Mouse (Mus musculus) 3134 (cell line): ENCODE measurements around the gene Fbh1.

ENCODE experiments used
- DNase-seq: peaks from one replicate; pipeline ENCODE4 v3.0.0-alpha.2; 2011; ENCODE audit warnings: low spot score; ENCODE audit not compliant: insufficient read length; ENCODE audit errors: extremely low read depth

The Fbh1 gene

GRCm38 (mm10) chr2:11777091-11778068, at the start of gene Fbh1, which contains the start of gene Ankrd16:
TSS of gene Fbh1 (minus strand) at chr2:11777582.
TSS of gene Ankrd16 (plus strand) at chr2:11777876.
- DNase-seq, result peak; percentile 100

- no peak for DNase-seq
Observed at GRCm38 (mm10) chr2:11801299-11801930, 24.0 kb upstream of the Fbh1 start.

- DNase-seq, result no peak
Observed at GRCm38 (mm10) chr2:11797930-11798364, 20.6 kb upstream of the Fbh1 start.

GRCm38 (mm10) chr2:11794668-11795067, 17.3 kb upstream of the Fbh1 start:
- no peak for DNase-seq

- DNase-seq, result no peak
Observed at GRCm38 (mm10) chr2:11784159-11784558, 6.8 kb upstream of the Fbh1 start.

GRCm38 (mm10) chr2:11778087-11778823, 873 bp upstream of the Fbh1 start:
- peak; percentile 92 for DNase-seq

- DNase-seq, result no peak
Observed at GRCm38 (mm10) chr2:11776415-11776814, 967 bp downstream of the Fbh1 start.

GRCm38 (mm10) chr2:11775121-11775520, 2.3 kb downstream of the Fbh1 start:
- DNase-seq, result no peak

GRCm38 (mm10) chr2:11774426-11774825, 3.0 kb downstream of the Fbh1 start:
- DNase-seq, result no peak

GRCm38 (mm10) chr2:11772401-11772800, 5.0 kb downstream of the Fbh1 start:
- DNase-seq, result no peak

GRCm38 (mm10) chr2:11771701-11772100, 5.7 kb downstream of the Fbh1 start:
- DNase-seq, result no peak

- DNase-seq, result peak; percentile 59
Observed at GRCm38 (mm10) chr2:11767161-11767545, 10.2 kb downstream of the Fbh1 start.

- DNase-seq, result no peak
Observed at GRCm38 (mm10) chr2:11766485-11767160, 10.8 kb downstream of the Fbh1 start.

- no peak for DNase-seq
Observed at GRCm38 (mm10) chr2:11765694-11766093, 11.7 kb downstream of the Fbh1 start.

GRCm38 (mm10) chr2:11762541-11762940, 14.8 kb downstream of the Fbh1 start:
- no peak for DNase-seq

- DNase-seq, result no peak
Observed at GRCm38 (mm10) chr2:11739516-11740051, 37.8 kb downstream of the Fbh1 start.

GRCm38 (mm10) chr2:11738794-11739193, 38.6 kb downstream of the Fbh1 start:
- DNase-seq, result no peak

GRCm38 (mm10) chr2:11735853-11736252, 41.5 kb downstream of the Fbh1 start:
- no peak for DNase-seq

- no peak for DNase-seq
Observed at GRCm38 (mm10) chr2:11732978-11733377, 44.4 kb downstream of the Fbh1 start.

GRCm38 (mm10) chr2:11729091-11729490, 48.3 kb downstream of the Fbh1 start:
- no peak for DNase-seq
